Mouse (Mus musculus) lung, postnatal 0 days (tissue): ENCODE results near the gene Gcfc2. TPM values are rescaled to one million over a fixed set of nuclear protein-coding genes. Genes with fewer than 3 reads are reported as not detected.

Experiments
- ATAC-seq: fragments of 200-750 bp; cut with Nextera tagmentation; 2 replicates; pipeline ENCODE4 v1.8.0; 2017; ENCODE audit warnings: moderate library complexity
- DNase-seq: peaks from one replicate; pipeline ENCODE4 v3.0.0-alpha.2; 2016; ENCODE audit warnings: low spot score
- H3K27ac ChIP-seq: fragments of 300-500 bp; sonication (generic); 2 replicates; pipeline ENCODE4 v1.5.1; 2014; ENCODE audit warnings: antibody characterized with exemption, mild to moderate bottlenecking, low read length, mixed read lengths
- H3K27me3 ChIP-seq: fragments of 300-500 bp; sonication (generic); replicated peaks from 2 replicates; pipeline ENCODE4 v1.6.1; 2014; ENCODE audit warnings: low read length, mixed read lengths; ENCODE audit not compliant: insufficient read depth
- H3K36me3 ChIP-seq: fragments of 300-500 bp; sonication (generic); 2 replicates; pipeline ENCODE4 v1.6.1; 2014; ENCODE audit warnings: low read length, mixed read lengths; ENCODE audit not compliant: insufficient read depth
- H3K4me1 ChIP-seq: fragments of 300-500 bp; sonication (generic); 2 replicates; pipeline ENCODE4 v1.6.1; 2014; ENCODE audit warnings: antibody characterized with exemption, low read depth, low read length, mixed read lengths; ENCODE audit not compliant: insufficient read depth
- H3K4me2 ChIP-seq: fragments of 300-500 bp; sonication (generic); replicated peaks from 2 replicates; pipeline ENCODE4 v1.6.1; 2014; ENCODE audit warnings: low read depth, mild to moderate bottlenecking, low read length, moderate library complexity, mixed read lengths
- H3K4me3 ChIP-seq: fragments of 300-500 bp; sonication (generic); 2 replicates; pipeline ENCODE4 v1.5.1; 2014; ENCODE audit warnings: low read depth, low read length
- H3K9ac ChIP-seq: fragments of 300-500 bp; sonication (generic); replicated peaks from 2 replicates; pipeline ENCODE4 v1.6.1; 2014; ENCODE audit warnings: low read depth, mild to moderate bottlenecking
- H3K9me3 ChIP-seq: fragments of 300-500 bp; sonication (generic); 2 replicates; pipeline ENCODE4 v1.6.1; 2016; ENCODE audit warnings: low read length, mixed read lengths
- CTCF ChIP-seq: IDR thresholded peaks from 2 replicates; pipeline ENCODE4 v1.5.1; 2016; ENCODE audit warnings: antibody characterized with exemption, mild to moderate bottlenecking
- EP300 ChIP-seq: IDR thresholded peaks from 2 replicates; pipeline ENCODE4 v1.6.1; 2016; ENCODE audit warnings: antibody characterized with exemption, mild to moderate bottlenecking, control low read depth
- WGBS: fragments of 180-500 bp; shearing (Covaris S2); extraction: QIAGEN DNeasy Blood & Tissue Kit; methylation state at CpG from one replicate; pipeline ENCODE4 v1.1.7; 2014; 5-methylcytosine and 5-hydroxymethylcytosine counted together
- polyA plus RNA-seq: library from polyadenylated mRNA; unstranded; fragments of >200 nt; fragmentation: Nextera tagmentation; extraction: Ambion mirVana; gene quantifications from 2 replicates; pipeline ENCODE4 v1.2.1, GENCODE M21; 2015

The Gcfc2 gene
- 2.5 and 3.2 TPM in 2 replicates for polyA plus RNA-seq

GRCm38 (mm10) chr6:81923523-81924142, at the start of gene Gcfc2:
Gene Gcfc2, plus strand, starts transcription at chr6:81923669.
- Histone ChIP-seq H3K27me3 (no peaks in the 10 kb centered on the region), H3K9ac (peak within 1 kb of the TSS; percentile 77), H3K9me3 (no peaks in the 10 kb centered on the region), H3K4me1 (no peaks in the 10 kb centered on the region), H3K36me3 (peaks cover 10% of the 10 kb centered on the region; the same call in 1 of the 2 replicates), H3K4me2 (peak within 1 kb of the TSS; percentile 82), H3K27ac (peak within 1 kb of the TSS; percentile 64), H3K4me3 (peak within 1 kb of the TSS; percentile 85)
- WGBS, result under 1% methylated on average over 47 of the region's 56 CpGs
- TF ChIP-seq EP300, result no peak
- TF ChIP-seq CTCF, result 0 out of 2 replicates have a peak, but pooled peaks have one; percentile 15
- DNase-seq (peak; percentile 92), ATAC-seq (peak; percentile 94)

GRCm38 (mm10) chr6:81895678-81896230, 27.7 kb upstream of the Gcfc2 start:
- Histone ChIP-seq H3K4me2 (no peak overlapping the region), H3K27ac (no peak overlapping the region), H3K4me1 (no peaks in the 10 kb centered on the region), H3K9ac (no peak overlapping the region), H3K27me3 (no peaks in the 10 kb centered on the region), H3K4me3 (no peak overlapping the region), H3K36me3 (no peaks in the 10 kb centered on the region), H3K9me3 (no peaks in the 10 kb centered on the region)
- no peak for ATAC-seq
- DNase-seq, result no peak
- TF ChIP-seq CTCF (no peak), EP300 (no peak)
- 53% methylated on average over 3 of the region's 3 CpGs for WGBS

- Histone ChIP-seq H3K4me3 (no peak overlapping the region), H3K36me3 (no peaks in the 10 kb centered on the region), H3K27me3 (no peaks in the 10 kb centered on the region), H3K27ac (no peak overlapping the region), H3K4me2 (no peak overlapping the region), H3K4me1 (no peaks in the 10 kb centered on the region), H3K9ac (no peak overlapping the region), H3K9me3 (no peaks in the 10 kb centered on the region)
- WGBS, result 86% methylated on average over 25 of the region's 25 CpGs
- TF ChIP-seq CTCF (no peak), EP300 (no peak)
- DNase-seq (no peak), ATAC-seq (no peak)
Measured at GRCm38 (mm10) chr6:81910302-81910855, 13.1 kb upstream of the Gcfc2 start.

- H3K27ac ChIP-seq, result no peak overlapping the region
- H3K9me3 ChIP-seq, result no peaks in the 10 kb centered on the region
- no peak overlapping the region for H3K4me2 ChIP-seq
- no peaks in the 10 kb centered on the region for H3K4me1 ChIP-seq
- TF ChIP-seq EP300, result no peak
- TF ChIP-seq CTCF, result no peak
- H3K4me3 ChIP-seq, result no peak overlapping the region
- no peaks in the 10 kb centered on the region for H3K27me3 ChIP-seq
- WGBS, result 59% methylated on average over 5 of the region's 5 CpGs
- ATAC-seq (no peak), DNase-seq (no peak)
- no peaks in the 10 kb centered on the region for H3K36me3 ChIP-seq
- no peak overlapping the region for H3K9ac ChIP-seq
Measured at GRCm38 (mm10) chr6:81911244-81911643, 12.2 kb upstream of the Gcfc2 start.

- ATAC-seq, result no peak
- WGBS, result 78% methylated on average over 4 of the region's 4 CpGs
- no peak for TF ChIP-seq CTCF
- no peak for TF ChIP-seq EP300
Measured at GRCm38 (mm10) chr6:81911713-81912112, 11.8 kb upstream of the Gcfc2 start.

GRCm38 (mm10) chr6:81912177-81912576, 11.3 kb upstream of the Gcfc2 start:
- ATAC-seq, result no peak
- DNase-seq, result no peak
- no peaks in the 10 kb centered on the region for H3K27me3 ChIP-seq
- WGBS, result 58% methylated on average over 3 of the region's 3 CpGs
- H3K27ac ChIP-seq, result no peak overlapping the region
- no peak overlapping the region for H3K4me3 ChIP-seq
- no peak overlapping the region for H3K9ac ChIP-seq
- TF ChIP-seq EP300 (no peak), CTCF (no peak)
- H3K4me2 ChIP-seq, result no peak overlapping the region
- H3K36me3 ChIP-seq, result no peaks in the 10 kb centered on the region
- no peaks in the 10 kb centered on the region for H3K9me3 ChIP-seq
- no peaks in the 10 kb centered on the region for H3K4me1 ChIP-seq

More at GRCm38 (mm10) chr6:81911713-81912112, 11.8 kb upstream of the Gcfc2 start:
- no peak overlapping the region for H3K9ac ChIP-seq
- no peaks in the 10 kb centered on the region for H3K4me1 ChIP-seq
- H3K27me3 ChIP-seq, result no peaks in the 10 kb centered on the region
- H3K4me2 ChIP-seq, result no peak overlapping the region
- H3K9me3 ChIP-seq, result no peaks in the 10 kb centered on the region
- no peaks in the 10 kb centered on the region for H3K36me3 ChIP-seq
- no peak overlapping the region for H3K27ac ChIP-seq
- H3K4me3 ChIP-seq, result no peak overlapping the region
- DNase-seq, result no peak
